8 mouse cellular contexts compared by ENCODE assay signal in genomic region chr2:121450093-121450492, GRCm38 (mm10). TPM values are rescaled to one million over a fixed set of nuclear protein-coding genes. Genes with fewer than 3 reads are reported as not detected.
DNase-seq lines count a peak whose midpoint lies in the region; ATAC-seq and TF ChIP-seq lines count a peak whose summit lies in the region.

No protein-coding gene starts in this region.

- H3K4me1 ChIP-seq in forebrain, postnatal 0 days (ENCODE audit: insufficient read depth): peaks cover 5% of the 10 kb centered on the region; the same call in 1 of the 2 replicates

- peaks cover 21% of the 10 kb centered on the region for H3K79me3 ChIP-seq in C2C12 (ENCODE audit: low read depth)

- H3K36me3 ChIP-seq in C2C12 (ENCODE audit: control insufficient read depth, insufficient read depth): peaks cover 36% of the 10 kb centered on the region
- H3K36me3 ChIP-seq in forebrain, postnatal 0 days (ENCODE audit: insufficient read depth): peaks cover 20% of the 10 kb centered on the region

- peak overlapping the region; percentile 85 for H3K9ac ChIP-seq in forebrain, postnatal 0 days

- H3ac ChIP-seq in C2C12 (ENCODE audit: control insufficient read depth, insufficient read length, low read depth): peak overlapping the region; percentile 83

- H3K4me2 ChIP-seq in forebrain, postnatal 0 days (ENCODE audit: low read depth): peak overlapping the region; percentile 81

- no peaks in the 10 kb centered on the region for H3K27me3 ChIP-seq in C2C12 (ENCODE audit: control insufficient read depth, insufficient read depth, insufficient read length)
- H3K27me3 ChIP-seq in forebrain, postnatal 0 days (ENCODE audit: insufficient read depth, low read length): no peaks in the 10 kb centered on the region

- no peak for TF ChIP-seq CTCF in C2C12 (IDR thresholded peaks at IDR 0.05; ENCODE audit: control insufficient read depth, insufficient read depth, insufficient read length)
- TF ChIP-seq CTCF in forebrain, postnatal 0 days (IDR thresholded peaks at IDR 0.05; ENCODE audit: low read depth): no peak

- peaks cover 45% of the 10 kb centered on the region for H3K79me2 ChIP-seq in C2C12 (ENCODE audit: control insufficient read depth, insufficient read depth)

- H3K27ac ChIP-seq in forebrain, postnatal 0 days (ENCODE audit: low read depth, low read length): peak overlapping the region; percentile 97

- H3K9me3 ChIP-seq in forebrain, postnatal 0 days (ENCODE audit: low read length): no peaks in the 10 kb centered on the region

- peak; percentile 32 for DNase-seq in ES-CJ7 (ENCODE audit: low read depth, low spot score)
- DNase-seq in forebrain, postnatal 0 days: no peak
- peak; percentile 46 for DNase-seq in kidney, postnatal 10 days
- DNase-seq in mesoderm, embryonic 11.5 days (ENCODE audit: low read depth, low spot score): peak; percentile 15
- no peak for DNase-seq in spleen, postnatal 4 days (ENCODE audit: low spot score in 2 of 2)
- DNase-seq in thymus, postnatal 10 days (ENCODE audit: low spot score in 2 of 2): no peak

- ATAC-seq in forebrain, postnatal 0 days: no peak
- no peak for ATAC-seq in inflammation-experienced regulatory T-cells, adult 6 months

- WGBS in forebrain, postnatal 0 days: 7% methylated on average over 7 of the region's 7 CpGs

- H3K4me3 ChIP-seq in C2C12 (ENCODE audit: insufficient read depth, poor library complexity, severe bottlenecking): peak overlapping the region; percentile 92
- peak overlapping the region; percentile 91 for H3K4me3 ChIP-seq in forebrain, postnatal 0 days (ENCODE audit: low read depth, low read length)

TF ChIP-seq in C2C12, 6 proteins besides CTCF, POLR2A, EP300 and RAD21:
- TF ChIP-seq MAX (IDR thresholded peaks at IDR 0.05): no peak
- no peak for TF ChIP-seq MYOD1 (IDR thresholded peaks at IDR 0.05; ENCODE audit: control insufficient read depth, insufficient read length, low read depth)
- TF ChIP-seq CEBPB (IDR thresholded peaks at IDR 0.05; ENCODE audit: low read depth): no peak
- no peak for TF ChIP-seq MYOG (IDR thresholded peaks at IDR 0.05; ENCODE audit: control insufficient read depth, extremely low read depth, insufficient read length)
- no peak for TF ChIP-seq USF1 (IDR thresholded peaks at IDR 0.05; ENCODE audit: low read depth)
- no peak for TF ChIP-seq FOSL1 (IDR thresholded peaks at IDR 0.05; ENCODE audit: insufficient read depth, low read length, poor library complexity, severe bottlenecking)

RNA-seq across cellular contexts. Expression of gene Serf2, which starts 1.1 kb away (rescaled TPM):
- polyA plus RNA-seq in C2C12 (2012; fragmentation: generic; extraction: Trizol): 714 TPM
- total RNA-seq in forebrain, postnatal 0 days (2014; rRNA removed): 323 and 378 TPM in 2 replicates
- polyA plus RNA-seq in forebrain, postnatal 0 days (2015; fragmentation: Nextera tagmentation; extraction: Ambion mirVana): 303 and 370 TPM in 2 replicates
- 1,000 to 10,000 TPM in 1 of 3 experiments, 100 to 1,000 TPM in 2; 695 to 1,210 (median 882) TPM for polyA plus RNA-seq in inflammation-experienced regulatory T-cells, adult 6 months (2017; shearing (Covaris generic))

RNA-seq across cellular contexts. Expression of gene Hypk, which starts 3.0 kb away (rescaled TPM):
- polyA plus RNA-seq in C2C12 (2012; fragmentation: generic; extraction: Trizol): 11.8 TPM
- 16.8 and 22.0 TPM in 2 replicates for total RNA-seq in forebrain, postnatal 0 days (2014; rRNA removed)
- 114 and 121 TPM in 2 replicates for polyA plus RNA-seq in forebrain, postnatal 0 days (2015; fragmentation: Nextera tagmentation; extraction: Ambion mirVana)
- polyA plus RNA-seq in inflammation-experienced regulatory T-cells, adult 6 months (2017; shearing (Covaris generic)): 100 to 1,000 TPM; 130 to 261 (median 152) TPM

RNA-seq across cellular contexts. Expression of gene Ell3, which starts 6.0 kb away (rescaled TPM):
- polyA plus RNA-seq in C2C12 (2012; fragmentation: generic; extraction: Trizol): 0.16 TPM
- 0.23 TPM in 1 of 2 replicates, not detected in the other for total RNA-seq in forebrain, postnatal 0 days (2014; rRNA removed)
- 1.2 and 1.4 TPM in 2 replicates for polyA plus RNA-seq in forebrain, postnatal 0 days (2015; fragmentation: Nextera tagmentation; extraction: Ambion mirVana)
- polyA plus RNA-seq in inflammation-experienced regulatory T-cells, adult 6 months (2017; shearing (Covaris generic)): 1 to 10 TPM in 1 of 3 experiments, under 1 TPM in 2; 0.63 to 1.8 (median 0.65) TPM

RNA-seq across cellular contexts. Expression of gene Serinc4, which starts 6.5 kb away (rescaled TPM):
- polyA plus RNA-seq in C2C12 (2012; fragmentation: generic; extraction: Trizol): 0.20 TPM
- total RNA-seq in forebrain, postnatal 0 days (2014; rRNA removed): 3.1 and 6.2 TPM in 2 replicates
- polyA plus RNA-seq in forebrain, postnatal 0 days (2015; fragmentation: Nextera tagmentation; extraction: Ambion mirVana): 1.2 and 1.8 TPM in 2 replicates
- polyA plus RNA-seq in inflammation-experienced regulatory T-cells, adult 6 months (2017; shearing (Covaris generic)): under 1 TPM in 1 of 3 experiments, not detected in 2; 0.62 TPM

RNA-seq across cellular contexts. Expression of gene Mfap1b, which starts 23.8 kb away (rescaled TPM):
- polyA plus RNA-seq in C2C12 (2012; fragmentation: generic; extraction: Trizol): 8.8 TPM
- total RNA-seq in forebrain, postnatal 0 days (2014; rRNA removed): 34.5 and 36.4 TPM in 2 replicates
- polyA plus RNA-seq in forebrain, postnatal 0 days (2015; fragmentation: Nextera tagmentation; extraction: Ambion mirVana): 44.6 and 58.4 TPM in 2 replicates
- 100 to 1,000 TPM in 1 of 3 experiments, 10 to 100 TPM in 2; 80.6 to 133 (median 99.1) TPM for polyA plus RNA-seq in inflammation-experienced regulatory T-cells, adult 6 months (2017; shearing (Covaris generic))

Comparison
In these comparisons a context has a peak if more than half of its experiments do, and no peak if none do; other contexts are left out.
1. DNase-seq: peak in ES-CJ7 (single experiment), kidney, postnatal 10 days (single experiment) and mesoderm, embryonic 11.5 days (single experiment); none in forebrain, postnatal 0 days (single experiment), spleen, postnatal 4 days (0 of 2) and thymus, postnatal 10 days (0 of 2).